Mouse (Mus musculus) thymus, postnatal 14 days (tissue): ENCODE measurements at regions not wholly inside any gene's neighbourhood (a gene's known extent, or its start where the extent isn't known, plus 50 kb on each side); places are given as distances from the start of the nearest gene placed in this dataset.
"Not testable (repeated sequence)": the region's sequence is repeated elsewhere in the genome, so short reads cannot be mapped to it uniquely, and the experiment has no call there.

Experiments
- DNase-seq: peaks from one replicate; pipeline ENCODE4 v3.0.0; 2021

DNA sequence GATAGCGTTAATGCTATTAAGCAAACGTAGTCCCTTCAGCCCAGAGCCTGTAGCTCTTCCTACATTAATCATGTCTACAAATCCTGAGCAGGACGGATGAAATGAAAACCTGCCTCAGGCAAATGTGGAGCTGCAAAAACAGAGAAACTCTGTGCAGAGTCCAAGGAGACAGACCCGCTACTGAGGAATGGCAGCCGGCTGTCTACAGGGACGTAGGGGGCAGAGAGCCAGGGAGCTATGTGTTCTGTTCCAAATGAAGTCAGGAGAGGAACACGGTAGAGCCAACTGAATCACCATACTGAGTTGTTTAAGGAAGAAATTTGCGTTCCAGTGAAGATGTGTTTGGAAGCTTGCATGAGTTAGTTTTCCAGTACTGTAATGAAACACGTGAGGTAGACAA is 217.3 kb downstream of the Matn1 start:
- DNase-seq: no peak

- no peak for DNase-seq
These were observed 219.7 kb downstream of the Matn1 start for GRCm38 (mm10) chr4:131163782-131164315.

GRCm38 (mm10) chr4:131166574-131167270 is 222.5 kb downstream of the Matn1 start:
- no peak for DNase-seq

DNA sequence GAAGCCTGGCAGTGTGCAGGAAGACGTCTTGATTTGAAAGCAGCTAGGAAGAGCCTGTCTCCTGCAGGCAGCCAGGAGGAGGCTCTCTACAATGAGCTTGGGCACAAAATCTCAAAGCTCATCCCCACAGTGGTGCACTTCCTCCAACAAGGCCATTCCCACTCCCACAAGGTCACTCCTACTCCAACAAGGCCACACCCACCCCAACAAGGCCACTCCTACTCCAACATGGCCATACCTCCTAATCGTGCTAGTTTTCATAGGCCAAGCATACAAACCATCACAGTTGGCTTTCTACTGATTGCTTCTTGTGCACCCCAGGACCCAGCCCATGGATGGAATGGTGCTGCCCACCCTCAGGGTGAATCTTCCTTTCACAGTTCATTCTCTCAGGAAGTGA is 223.7 kb downstream of the Matn1 start:
- DNase-seq: no peak

DNA sequence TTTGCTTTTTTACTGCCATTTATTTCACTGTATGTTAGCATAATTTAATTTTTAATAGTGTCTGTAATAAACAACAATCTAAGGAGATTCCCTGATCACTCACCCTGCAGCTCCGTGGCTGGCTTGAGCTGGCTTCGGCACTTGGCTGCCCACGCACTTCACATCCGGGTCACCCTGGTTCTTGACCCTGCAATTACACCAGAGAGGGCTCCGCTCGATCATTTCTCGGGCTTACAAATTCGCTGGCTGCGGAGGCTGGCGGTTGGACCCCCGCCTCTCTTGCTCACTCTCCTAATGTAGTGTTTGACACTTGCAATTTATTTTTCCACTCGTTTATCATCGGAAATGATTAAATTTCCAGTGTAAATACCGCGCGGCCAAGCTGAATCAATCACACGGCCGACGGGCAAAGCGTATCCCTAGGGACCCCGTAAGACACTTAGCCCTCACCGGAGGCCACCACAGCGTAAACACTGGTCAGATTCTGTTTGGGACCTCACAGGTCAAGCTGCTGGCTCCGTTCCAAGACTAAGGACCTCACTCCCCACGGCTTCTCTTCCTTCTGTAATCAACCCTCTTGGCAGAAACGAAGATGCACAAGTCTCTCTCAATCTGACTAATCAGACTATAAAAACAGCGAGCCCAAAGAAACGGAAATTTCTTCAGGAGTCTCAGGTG is 229.7 kb downstream of the Matn1 start:
- DNase-seq: no peak

DNA sequence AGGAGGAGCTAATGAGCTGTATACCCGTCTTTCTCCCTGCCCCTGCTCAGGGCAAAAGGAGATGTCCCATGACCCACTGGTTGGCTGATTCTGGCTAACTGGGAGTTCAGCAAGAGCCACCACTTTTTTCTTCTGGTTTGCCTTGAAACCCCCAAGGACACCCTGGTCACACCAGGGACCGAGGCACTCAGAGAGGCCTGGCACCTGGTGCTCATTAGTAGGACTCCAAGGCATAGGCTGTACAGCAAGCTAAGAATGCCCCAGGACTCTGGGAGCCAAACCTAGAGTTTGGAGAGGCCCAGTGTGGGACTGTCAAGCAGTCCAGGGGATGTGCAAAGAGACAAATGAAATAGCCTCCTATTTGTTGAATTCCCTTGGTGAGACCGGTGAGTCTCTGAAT is 232.5 kb downstream of the Matn1 start:
- no peak for DNase-seq

DNA sequence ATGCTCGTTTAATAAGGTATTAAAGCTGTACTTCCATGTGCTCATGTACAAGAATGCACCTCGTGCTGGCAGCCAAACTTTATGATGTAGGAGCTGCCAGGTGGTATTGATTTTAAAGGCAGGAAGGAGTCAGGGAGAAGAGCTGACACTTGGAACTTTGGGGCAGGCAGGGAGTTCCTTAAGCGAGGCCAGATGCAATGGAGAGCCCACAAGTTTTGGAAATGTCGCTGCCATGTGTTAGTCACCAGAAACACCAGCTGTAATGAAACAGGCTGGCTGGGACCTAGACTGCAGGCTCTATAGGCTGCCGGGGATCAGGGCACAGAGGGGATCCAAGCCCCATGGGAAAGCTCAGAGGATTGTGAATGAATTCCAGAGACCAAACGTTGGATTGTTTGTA is 233.7 kb downstream of the Matn1 start:
- no peak for DNase-seq

- not testable (repeated sequence) for DNase-seq
These were observed 234.5 kb downstream of the Matn1 start for GRCm38 (mm10) chr4:131178642-131179041.

DNA sequence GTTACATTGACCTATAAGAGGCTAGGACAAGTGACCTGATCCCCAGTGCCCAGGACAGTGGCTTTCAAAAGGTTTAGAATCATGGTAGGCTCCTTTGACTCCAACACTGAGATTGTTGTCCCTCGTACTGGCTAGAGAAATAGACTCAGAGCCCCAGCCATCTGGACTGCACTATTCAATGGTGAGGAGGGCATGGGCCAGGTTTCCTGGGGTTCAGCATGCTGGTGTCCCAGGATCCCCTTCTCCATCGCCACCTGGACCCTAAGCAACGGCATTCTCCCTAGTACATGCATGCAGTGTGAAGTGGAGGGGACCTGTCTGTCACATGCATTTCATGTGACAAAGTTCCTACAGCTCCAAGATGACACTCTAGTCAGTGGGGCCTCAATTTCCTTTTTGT is 243.9 kb downstream of the Matn1 start:
- no peak for DNase-seq

DNA sequence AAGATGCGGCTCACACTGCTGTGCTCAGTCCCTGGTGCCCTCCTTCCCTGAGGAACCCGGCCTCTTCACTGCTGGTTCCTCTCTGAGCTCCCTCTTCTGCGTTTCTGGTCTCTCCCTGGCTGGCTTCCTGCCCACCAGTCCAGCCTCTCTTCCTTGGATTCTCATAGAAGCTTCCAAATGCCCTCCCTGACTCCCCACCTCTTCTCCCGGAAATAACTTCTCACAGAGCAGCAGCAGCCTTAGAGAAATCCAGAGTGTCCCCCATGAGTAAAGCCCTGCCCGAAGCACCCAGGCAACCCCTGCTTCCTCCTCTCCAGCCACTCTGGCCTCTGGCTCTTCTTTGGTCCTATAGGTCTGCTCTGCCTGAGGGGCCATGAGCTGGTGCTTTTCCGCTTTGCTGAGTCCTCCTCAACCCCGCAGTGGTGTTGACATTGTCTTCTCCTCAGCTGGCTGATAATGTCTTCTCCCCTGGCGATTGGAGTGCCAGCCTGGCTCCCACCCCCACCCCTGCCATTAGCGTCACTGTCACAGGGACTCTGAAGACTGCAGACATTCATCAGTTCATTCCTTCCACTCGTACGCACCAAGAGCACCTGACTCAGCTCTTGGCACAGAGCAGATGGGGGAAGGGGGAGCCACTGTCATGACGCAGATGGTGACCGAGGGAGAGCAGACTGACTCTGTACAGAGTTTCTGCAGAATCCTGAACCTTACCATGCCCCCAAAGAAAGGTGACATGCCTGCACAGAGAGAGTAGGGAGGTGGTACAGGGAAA is 247.1 kb downstream of the Matn1 start:
- DNase-seq: no peak

DNA sequence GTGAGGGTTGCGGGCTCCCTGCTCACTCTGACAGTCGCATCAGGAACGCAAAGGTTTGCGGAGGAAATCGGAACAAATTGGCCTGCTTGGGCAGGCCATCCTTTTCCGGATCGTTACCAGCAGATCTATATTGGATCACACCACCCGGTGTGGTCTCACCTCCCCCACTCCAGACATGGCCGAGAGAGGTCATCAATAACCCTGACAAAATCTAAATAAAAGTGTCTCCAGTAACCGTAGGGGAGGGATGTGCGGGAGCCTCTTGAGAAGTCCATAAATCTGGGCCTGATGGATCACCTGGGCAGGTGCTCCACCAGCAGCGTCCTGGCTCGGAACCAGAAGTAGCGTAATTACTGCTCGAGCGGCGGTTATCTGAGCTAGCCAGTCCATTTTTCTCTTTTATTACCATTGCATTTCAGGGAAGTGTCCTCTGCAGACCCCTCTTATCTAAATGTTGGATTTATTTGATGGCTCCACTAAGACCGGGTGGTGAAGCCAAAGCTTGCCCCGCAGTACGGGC is 249.8 kb downstream of the Matn1 start:
- DNase-seq: no peak

- DNase-seq: no peak
These were observed 252.0 kb downstream of the Matn1 start for GRCm38 (mm10) chr4:131196147-131196546.

- no peak for DNase-seq
These were observed 259.5 kb downstream of the Matn1 start for GRCm38 (mm10) chr4:131203721-131204120.

DNA sequence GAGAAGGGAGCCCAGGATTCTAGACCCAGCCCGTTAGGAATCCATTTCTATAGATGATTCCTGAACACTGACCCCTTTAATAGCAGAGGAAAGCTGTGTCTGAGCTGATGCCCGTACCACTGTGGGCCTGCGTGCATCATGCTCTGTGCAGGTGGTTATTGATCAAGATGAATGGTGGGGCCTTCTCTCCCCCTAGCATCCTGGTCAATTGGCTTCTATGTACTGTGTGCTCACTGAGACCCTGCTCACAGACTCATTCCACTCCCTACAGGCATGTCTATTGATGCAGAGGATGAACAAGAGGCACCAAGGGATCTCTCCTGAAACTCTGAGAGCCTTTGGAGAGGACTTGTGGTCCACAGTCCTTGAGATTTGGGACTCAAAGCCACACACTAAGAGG is 260.5 kb downstream of the Matn1 start:
- DNase-seq: no peak

GRCm38 (mm10) chr4:131205127-131205526 is 260.9 kb downstream of the Matn1 start:
- no peak for DNase-seq

- DNase-seq: no peak
These were observed 261.5 kb downstream of the Matn1 start for GRCm38 (mm10) chr4:131205685-131206084.

DNA sequence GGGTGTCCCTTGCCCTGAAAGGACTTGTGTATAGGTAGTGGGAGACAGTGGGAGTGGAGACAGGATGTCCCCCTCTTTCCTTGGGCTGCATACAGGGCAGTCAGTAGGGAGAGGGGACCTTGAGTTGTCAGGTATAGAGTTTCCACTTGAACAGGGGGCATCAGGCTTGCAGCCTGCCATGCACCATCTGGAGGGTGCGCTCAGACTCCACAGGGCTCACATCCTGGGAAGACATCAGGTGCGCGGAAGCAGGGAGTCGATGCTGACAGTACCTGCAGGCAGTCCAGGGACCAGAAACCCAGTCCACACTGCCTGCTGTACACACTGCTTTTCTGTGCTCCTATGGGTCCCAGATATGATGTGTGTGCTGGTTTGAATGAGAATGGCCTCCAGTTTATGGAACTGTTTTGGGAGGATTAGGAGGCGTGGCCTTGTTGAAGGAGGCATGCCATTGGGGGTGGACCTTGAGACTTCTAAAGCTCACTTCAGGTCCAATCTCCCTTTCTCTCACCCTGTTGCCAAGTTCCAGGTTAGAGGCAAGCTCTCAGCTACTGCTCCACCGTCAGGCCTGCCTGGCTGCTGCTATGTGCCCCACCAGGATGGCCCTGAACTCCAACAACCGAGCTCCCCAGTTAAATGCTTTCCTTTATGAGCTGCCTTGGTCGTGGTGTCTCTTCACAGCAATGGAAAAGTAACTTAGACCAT is 262.1 kb downstream of the Matn1 start:
- no peak for DNase-seq

- no peak for DNase-seq
These were observed 262.7 kb downstream of the Matn1 start for GRCm38 (mm10) chr4:131206886-131207200.

DNA sequence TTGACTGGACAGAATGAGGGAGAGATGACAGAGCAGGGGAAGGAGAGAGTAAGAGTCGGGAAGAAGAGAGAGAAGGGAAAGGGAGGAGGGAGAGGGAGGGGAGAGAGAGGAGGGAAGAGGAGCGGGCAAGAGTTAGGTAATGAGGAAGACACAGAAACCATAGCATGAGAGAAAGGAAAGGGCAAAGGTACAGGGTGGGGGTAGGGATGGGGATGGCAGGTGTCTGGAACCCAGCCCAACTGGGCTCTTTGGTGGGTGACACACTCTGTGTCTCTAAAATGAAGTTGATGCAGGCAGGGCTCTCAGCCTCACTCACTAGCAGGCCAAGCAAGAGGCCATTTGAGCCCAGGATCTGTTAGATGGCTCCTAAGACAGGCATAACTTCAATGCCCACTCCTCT is 263.1 kb downstream of the Matn1 start:
- DNase-seq: no peak

GRCm38 (mm10) chr4:131208166-131208565 is 264.0 kb downstream of the Matn1 start:
- DNase-seq: no peak

DNA sequence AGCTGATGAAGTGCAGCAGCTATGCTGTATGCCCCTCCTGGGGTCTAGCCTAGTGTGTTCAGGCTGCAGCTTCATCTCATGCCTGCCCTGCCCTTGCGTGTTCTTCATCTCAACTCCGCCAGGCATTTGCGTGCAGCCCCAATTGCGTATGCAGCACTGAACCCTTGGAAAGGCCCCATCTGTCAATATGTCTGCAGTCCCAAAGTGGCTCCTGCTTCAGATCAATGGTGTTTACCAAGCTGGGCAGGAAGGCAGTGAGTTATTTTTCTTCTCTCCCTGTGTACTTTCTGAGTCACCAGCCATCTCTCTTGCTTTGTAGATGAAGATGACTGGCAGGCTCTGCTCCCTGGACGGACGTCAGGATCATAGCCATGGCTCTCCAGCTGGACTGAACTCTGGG is 264.5 kb downstream of the Matn1 start:
- DNase-seq: no peak

- no peak for DNase-seq
These were observed 268.5 kb downstream of the Matn1 start for GRCm38 (mm10) chr4:131212711-131213110.

DNA sequence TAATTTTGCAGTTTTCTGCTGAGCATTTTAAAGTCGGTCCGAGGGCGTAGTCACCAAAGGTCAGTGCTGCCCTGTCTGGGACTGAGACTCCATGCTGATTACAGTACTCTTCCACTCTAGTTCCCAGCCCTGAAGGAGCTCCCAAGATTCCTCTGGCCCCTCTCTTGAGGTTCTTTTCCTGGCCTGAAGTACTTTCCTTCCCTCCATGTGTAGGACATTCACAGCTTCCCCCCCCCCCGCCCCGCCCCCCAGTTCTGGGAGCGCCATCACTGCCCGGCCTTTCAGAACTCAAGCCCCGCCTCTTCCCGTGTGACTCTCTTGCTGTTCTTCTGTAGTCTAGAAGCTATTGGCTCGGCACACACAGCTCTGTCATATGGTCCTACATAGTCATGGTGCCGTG is 271.5 kb downstream of the Matn1 start:
- DNase-seq: no peak
